Mouse (Mus musculus) liver, adult 2 months (tissue): ENCODE results near the gene Vwa2.

ENCODE experiments used
- CTCF ChIP-seq: fragments of 200-500 bp; IDR thresholded peaks from 2 replicates; pipeline ENCODE4 v1.5.1; 2011; ENCODE audit warnings: low read depth, low read length, control low read depth
- POLR2A ChIP-seq: fragments of 200-500 bp; IDR thresholded peaks from 2 replicates; pipeline ENCODE4 v1.6.1; 2011; ENCODE audit warnings: low read length, control low read depth; ENCODE audit not compliant: insufficient read depth; ENCODE audit errors: extremely low read depth

- TF ChIP-seq POLR2A (no peak), CTCF (no peak)
Measured at GRCm38 (mm10) chr19:56907850-56908249, 33.8 kb downstream of the Vwa2 start.
